Mouse (Mus musculus): ENCODE results near the gene Tnrc6b. TPM values are rescaled to one million over a fixed set of nuclear protein-coding genes. Genes with fewer than 3 reads are reported as not detected.
A peak's percentile ranks its signal among the peaks of the same experiment; 100 is the strongest.

Gene Tnrc6b
- polyA plus RNA-seq, 1 experiment = 65.3 TPM

GRCm38 (mm10) chr15:80977620-80978334 lies 266.7 kb downstream of the Tnrc6b start, which contains the start of gene Sgsm3:
Gene Sgsm3 (plus strand): TSS chr15:80977765.
- under 1% methylated on average over 67 of the region's 67 CpGs for WGBS
- Histone ChIP-seq H3K4me3 (replicated peaks; ENCODE audit: control insufficient read depth, low read depth, low read length) (peak within 1 kb of the TSS; percentile 96), H3K4me1 (ENCODE audit: control insufficient read depth, insufficient read depth, low read length) (no peaks in the 10 kb centered on the region; the same call in 1 of the 2 replicates), H3K27ac (ENCODE audit: control insufficient read depth, insufficient read depth, low read depth, low read length, poor library complexity) (peak within 1 kb of the TSS; percentile 51; the same call in 1 of the 2 replicates)
- TF ChIP-seq POLR2A (IDR thresholded peaks at IDR 0.05; ENCODE audit: borderline replicate concordance, control insufficient read depth, low read depth, low read length) = peak; percentile 44; the same call in 1 of the 2 replicates
- TF ChIP-seq CTCF (IDR thresholded peaks at IDR 0.05; ENCODE audit: control insufficient read depth, insufficient read depth, low read length) = no peak

GRCm38 (mm10) chr15:80979611-80980010 lies 268.5 kb downstream of the Tnrc6b start:
- Histone ChIP-seq H3K27ac (ENCODE audit: control insufficient read depth, insufficient read depth, low read depth, low read length, poor library complexity) (no peak overlapping the region), H3K4me1 (ENCODE audit: control insufficient read depth, insufficient read depth, low read length) (no peaks in the 10 kb centered on the region; the same call in 1 of the 2 replicates), H3K4me3 (replicated peaks; ENCODE audit: control insufficient read depth, low read depth, low read length) (no peak overlapping the region)
- WGBS = 74% methylated on average over 4 of the region's 4 CpGs
- TF ChIP-seq CTCF (IDR thresholded peaks at IDR 0.05; ENCODE audit: control insufficient read depth, insufficient read depth, low read length) (no peak), POLR2A (IDR thresholded peaks at IDR 0.05; ENCODE audit: borderline replicate concordance, control insufficient read depth, low read depth, low read length) (no peak)

- Histone ChIP-seq H3K27ac (ENCODE audit: control insufficient read depth, insufficient read depth, low read depth, low read length, poor library complexity) (no peak overlapping the region), H3K4me3 (replicated peaks; ENCODE audit: control insufficient read depth, low read depth, low read length) (no peak overlapping the region), H3K4me1 (ENCODE audit: control insufficient read depth, insufficient read depth, low read length) (no peaks in the 10 kb centered on the region; the same call in 1 of the 2 replicates)
- 73% methylated on average over 4 of the region's 4 CpGs for WGBS
- TF ChIP-seq POLR2A (IDR thresholded peaks at IDR 0.05; ENCODE audit: borderline replicate concordance, control insufficient read depth, low read depth, low read length) (no peak), CTCF (IDR thresholded peaks at IDR 0.05; ENCODE audit: control insufficient read depth, insufficient read depth, low read length) (no peak)
Observed at GRCm38 (mm10) chr15:80981176-80981575, 270.1 kb downstream of the Tnrc6b start.

GRCm38 (mm10) chr15:80983264-80983663 lies 272.2 kb downstream of the Tnrc6b start:
- H3K27ac ChIP-seq (ENCODE audit: control insufficient read depth, insufficient read depth, low read depth, low read length, poor library complexity) = no peak overlapping the region
- H3K4me1 ChIP-seq (ENCODE audit: control insufficient read depth, insufficient read depth, low read length) = no peaks in the 10 kb centered on the region
- H3K4me3 ChIP-seq (replicated peaks; ENCODE audit: control insufficient read depth, low read depth, low read length) = no peak overlapping the region
- no peak for TF ChIP-seq CTCF (IDR thresholded peaks at IDR 0.05; ENCODE audit: control insufficient read depth, insufficient read depth, low read length)
- TF ChIP-seq POLR2A (IDR thresholded peaks at IDR 0.05; ENCODE audit: borderline replicate concordance, control insufficient read depth, low read depth, low read length) = no peak
- whole genome bisulfite sequencing = 89% methylated on average over 2 of the region's 2 CpGs

- Histone ChIP-seq H3K4me1 (ENCODE audit: control insufficient read depth, insufficient read depth, low read length) (no peaks in the 10 kb centered on the region), H3K27ac (ENCODE audit: control insufficient read depth, insufficient read depth, low read depth, low read length, poor library complexity) (no peak overlapping the region), H3K4me3 (replicated peaks; ENCODE audit: control insufficient read depth, low read depth, low read length) (no peak overlapping the region)
- WGBS = 47% methylated on average over 1 of the region's 1 CpGs
- no peak for TF ChIP-seq CTCF (IDR thresholded peaks at IDR 0.05; ENCODE audit: control insufficient read depth, insufficient read depth, low read length)
- no peak for TF ChIP-seq POLR2A (IDR thresholded peaks at IDR 0.05; ENCODE audit: borderline replicate concordance, control insufficient read depth, low read depth, low read length)
Observed at GRCm38 (mm10) chr15:80988331-80988730, 277.2 kb downstream of the Tnrc6b start.

- 25% methylated on average over 3 of the region's 3 CpGs for WGBS
Observed at GRCm38 (mm10) chr15:80989712-80990111, 278.6 kb downstream of the Tnrc6b start.

More at GRCm38 (mm10) chr15:80989712-80990111, 278.6 kb downstream of the Tnrc6b start:
- H3K27ac ChIP-seq (ENCODE audit: control insufficient read depth, insufficient read depth, low read depth, low read length, poor library complexity) = no peak overlapping the region
- no peak overlapping the region for H3K4me3 ChIP-seq (replicated peaks; ENCODE audit: control insufficient read depth, low read depth, low read length)
- H3K4me1 ChIP-seq (ENCODE audit: control insufficient read depth, insufficient read depth, low read length) = no peaks in the 10 kb centered on the region
- TF ChIP-seq POLR2A (IDR thresholded peaks at IDR 0.05; ENCODE audit: borderline replicate concordance, control insufficient read depth, low read depth, low read length) (no peak), CTCF (IDR thresholded peaks at IDR 0.05; ENCODE audit: control insufficient read depth, insufficient read depth, low read length) (no peak)

Other genes starting within 250 kb of the Tnrc6b start
- 0.72 TPM in 1 of 2 replicates, not detected in the other for gene Enthd1, start 146.2 kb upstream of the Tnrc6b start, polyA plus RNA-seq (2011; ENCODE audit: insufficient read depth, insufficient read length, low replicate concordance, missing spikeins)
- gene Grap2, start 138.7 kb upstream of the Tnrc6b start, polyA plus RNA-seq (2011; ENCODE audit: insufficient read depth, insufficient read length, low replicate concordance, missing spikeins) = 36.0 and 52.0 TPM in 2 replicates
- 0.54 TPM in 1 of 2 replicates, not detected in the other for gene Fam83f, start 39.5 kb upstream of the Tnrc6b start, polyA plus RNA-seq (2011; ENCODE audit: insufficient read depth, insufficient read length, low replicate concordance, missing spikeins)
- gene Adsl, start 237.2 kb downstream of the Tnrc6b start, polyA plus RNA-seq (2011; ENCODE audit: insufficient read depth, insufficient read length, low replicate concordance, missing spikeins) = 11.1 and 16.4 TPM in 2 replicates

Data from bone marrow, adult 2 months (tissue).